Mouse (Mus musculus) heart, postnatal 14 days (tissue): ENCODE results near the gene Atp13a1. TPM values are rescaled to one million over a fixed set of nuclear protein-coding genes. Genes with fewer than 3 reads are reported as not detected.

Source experiments
- DNase-seq, 2 experiments: peaks; one replicate each; pipeline ENCODE4 v3.0.0; 2021 to 2022
- intact Hi-C: fragments of 180-260 bp; cut with DNase I; formaldehyde crosslinking; loops from one replicate; pipeline ENCODE4 v1.15.1; 2025
- total RNA-seq, 2 experiments: library from RNA; stranded (reverse); gene quantifications; 2 replicates each; pipeline ENCODE4 v1.2.3; 2021

The Atp13a1 gene
- total RNA-seq, 2 experiments from 2014 or later = 17.8 to 19.3 TPM

- intact Hi-C loops = no loop called here
- DNase-seq = no peak
These were observed 46.2 kb downstream of the Atp13a1 start for GRCm38 (mm10) chr8:69837057-69837682.

- DNase-seq = no peak
- intact Hi-C loops = no loop called here
These were observed 56.5 kb downstream of the Atp13a1 start for GRCm38 (mm10) chr8:69847167-69848065.

GRCm38 (mm10) chr8:69848951-69849350 lies 58.0 kb downstream of the Atp13a1 start:
- intact Hi-C loops = no loop called here

GRCm38 (mm10) chr8:69849899-69850298 lies 58.9 kb downstream of the Atp13a1 start:
- intact Hi-C loops = no loop called here
- DNase-seq = no peak

More at GRCm38 (mm10) chr8:69848951-69849350, 58.0 kb downstream of the Atp13a1 start:
- DNase-seq = peak; percentile 25 to 56

GRCm38 (mm10) chr8:69850926-69851506 lies 60.1 kb downstream of the Atp13a1 start:
- no peak for DNase-seq
- intact Hi-C loops = no loop called here

- intact Hi-C loops = no loop called here
- DNase-seq = no peak
These were observed 62.9 kb downstream of the Atp13a1 start for GRCm38 (mm10) chr8:69853869-69854268.

Other genes starting within 250 kb of the Atp13a1 start
- 1 to 10 TPM; 8.2 to 8.6 TPM for gene Zfp868, start 165.6 kb upstream of the Atp13a1 start, total RNA-seq
- 1 to 10 TPM; 1.3 to 1.9 TPM for gene Zfp964, start 136.7 kb upstream of the Atp13a1 start, total RNA-seq
- gene Zfp869, start 80.4 kb upstream of the Atp13a1 start, total RNA-seq = 10 to 100 TPM; 12.7 to 13.5 TPM
- gene Zfp963, start 41.2 kb upstream of the Atp13a1 start, total RNA-seq = 1 to 10 TPM; 3.3 to 3.9 TPM
- gene Gm20422, start 16.3 kb upstream of the Atp13a1 start, total RNA-seq = 1 to 10 TPM; 1.9 to 2.2 TPM
- 10 to 100 TPM; 19.5 to 19.8 TPM for gene Zfp866, start within 50 bp of the Atp13a1 start, total RNA-seq
- gene Gmip, start 17.5 kb downstream of the Atp13a1 start, total RNA-seq = 1 to 10 TPM; 4.5 to 4.6 TPM
- under 1 TPM; 0.45 to 0.59 TPM for gene Lpar2, start 31.3 kb downstream of the Atp13a1 start, total RNA-seq
- under 1 TPM in 1 of 2 experiments, not detected in 1; 0.41 TPM for gene Pbx4, start 41.3 kb downstream of the Atp13a1 start, total RNA-seq
- 1 to 10 TPM; 1.7 TPM for gene Cilp2, start 96.5 kb downstream of the Atp13a1 start, total RNA-seq
- gene Tssk6, start 111.0 kb downstream of the Atp13a1 start, total RNA-seq = not detected
- 100 to 1,000 TPM; 404 to 405 TPM for gene Ndufa13, start 111.4 kb downstream of the Atp13a1 start, total RNA-seq
- 10 to 100 TPM; 10.4 to 10.7 TPM for gene Yjefn3, start 111.5 kb downstream of the Atp13a1 start, total RNA-seq
- gene Gatad2a, start 205.2 kb downstream of the Atp13a1 start, total RNA-seq = 10 to 100 TPM; 41.7 to 41.9 TPM